Mouse (Mus musculus) brain, embryonic 14.5 days (tissue): ENCODE results near the gene Ggnbp2.

Experiments
- CTCF ChIP-seq: fragments of 200-500 bp; IDR thresholded peaks from 2 replicates; pipeline ENCODE4 v1.5.1; 2012; ENCODE audit warnings: inconsistent platforms, mild to moderate bottlenecking, moderate library complexity, borderline replicate concordance; ENCODE audit not compliant: insufficient read depth, insufficient read length; ENCODE audit errors: extremely low read depth
- POLR2A ChIP-seq: fragments of 200-500 bp; IDR thresholded peaks from 2 replicates; pipeline ENCODE4 v1.6.1; 2012; ENCODE audit warnings: mild to moderate bottlenecking, inconsistent platforms, borderline replicate concordance; ENCODE audit not compliant: poor library complexity, insufficient read depth, insufficient read length, severe bottlenecking; ENCODE audit errors: extremely low read depth

GRCm38 (mm10) chr11:84827901-84828503 lies 42.6 kb downstream of the Ggnbp2 start:
- TF ChIP-seq CTCF = no peak
- no peak for TF ChIP-seq POLR2A
